Mouse (Mus musculus) intestine, embryonic 14.5 days (tissue): ENCODE data around the gene Erbb4. TPM values are rescaled to one million over a fixed set of nuclear protein-coding genes. Genes with fewer than 3 reads are reported as not detected.

ENCODE experiments used
- ATAC-seq: fragments of 200-750 bp; cut with Nextera tagmentation; replicated peaks from 2 replicates; pipeline ENCODE4 v1.8.0; 2017; ENCODE audit warnings: low read depth, moderate number of reproducible peaks, moderate TSS enrichment, moderate library complexity; ENCODE audit not compliant: low FRiP score, low TSS enrichment
- DNase-seq: peaks from one replicate; pipeline ENCODE4 v3.0.0-alpha.2; 2018; ENCODE audit warnings: low spot score
- H3K27ac ChIP-seq: fragments of 300-500 bp; sonication (generic); 2 replicates; pipeline ENCODE4 v1.5.1; 2014; ENCODE audit warnings: low read depth, mild to moderate bottlenecking, control low read depth
- H3K27me3 ChIP-seq: fragments of 300-500 bp; sonication (generic); replicated peaks from 2 replicates; pipeline ENCODE4 v1.6.1; 2014; ENCODE audit warnings: low read length, control low read depth; ENCODE audit not compliant: control insufficient read depth, insufficient read depth
- H3K36me3 ChIP-seq: fragments of 300-500 bp; sonication (generic); 2 replicates; pipeline ENCODE4 v1.6.1; 2014; ENCODE audit warnings: low read length, control low read depth; ENCODE audit not compliant: control insufficient read depth, insufficient read depth
- H3K4me1 ChIP-seq: fragments of 300-500 bp; sonication (generic); replicated peaks from 2 replicates; pipeline ENCODE4 v1.6.1; 2014; ENCODE audit warnings: low read length, control low read depth, mixed read lengths; ENCODE audit not compliant: control insufficient read depth, insufficient read depth
- H3K4me2 ChIP-seq: fragments of 300-500 bp; sonication (generic); 2 replicates; pipeline ENCODE4 v1.6.1; 2014; ENCODE audit warnings: low read length
- H3K4me3 ChIP-seq: fragments of 300-500 bp; sonication (generic); 2 replicates; pipeline ENCODE4 v1.5.1; 2014; ENCODE audit warnings: low read depth, low read length, control low read depth, mixed read lengths
- H3K9ac ChIP-seq: fragments of 300-500 bp; sonication (generic); 2 replicates; pipeline ENCODE4 v1.6.1; 2014; ENCODE audit warnings: mild to moderate bottlenecking, low read length
- H3K9me3 ChIP-seq: fragments of 300-500 bp; sonication (generic); 2 replicates; pipeline ENCODE4 v1.6.1; 2016; ENCODE audit warnings: low read length, control low read depth; ENCODE audit not compliant: control insufficient read depth
- WGBS: fragments of 180-500 bp; shearing (Covaris S2); extraction: QIAGEN DNeasy Blood & Tissue Kit; methylation state at CpG from one replicate; pipeline ENCODE4 v1.1.7; 2014; 5-methylcytosine and 5-hydroxymethylcytosine counted together
- polyA plus RNA-seq: library from polyadenylated mRNA; unstranded; fragments of >200 nt; fragmentation: Nextera tagmentation; extraction: Ambion mirVana; gene quantifications from 2 replicates; pipeline ENCODE4 v1.2.1, GENCODE M21; 2014

The Erbb4 gene
- polyA plus RNA-seq, 1 experiment from 2014 or later, result 0.08 TPM

DNA sequence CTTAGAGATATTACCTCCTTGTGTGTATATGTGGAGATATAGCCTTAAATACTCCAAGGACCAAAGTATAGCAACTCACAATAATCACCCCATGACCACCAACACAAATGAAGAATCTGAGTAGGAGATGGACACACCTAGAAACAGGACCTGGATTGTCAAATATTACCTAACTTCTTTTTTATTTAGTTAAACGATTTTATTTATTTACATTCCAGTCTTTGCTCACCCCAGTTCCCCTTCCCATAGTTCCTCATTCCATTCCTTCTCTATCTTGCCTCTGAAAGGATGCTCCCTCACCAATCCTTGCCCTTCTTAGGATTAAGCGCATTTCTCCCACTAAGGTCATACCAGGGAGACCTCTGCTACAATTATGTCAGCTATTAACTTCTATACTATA is 128.6 kb downstream of the Erbb4 start:
- H3K4me2 ChIP-seq, result no peak overlapping the region
- 52% methylated on average over 2 of the region's 2 CpGs for WGBS

DNA sequence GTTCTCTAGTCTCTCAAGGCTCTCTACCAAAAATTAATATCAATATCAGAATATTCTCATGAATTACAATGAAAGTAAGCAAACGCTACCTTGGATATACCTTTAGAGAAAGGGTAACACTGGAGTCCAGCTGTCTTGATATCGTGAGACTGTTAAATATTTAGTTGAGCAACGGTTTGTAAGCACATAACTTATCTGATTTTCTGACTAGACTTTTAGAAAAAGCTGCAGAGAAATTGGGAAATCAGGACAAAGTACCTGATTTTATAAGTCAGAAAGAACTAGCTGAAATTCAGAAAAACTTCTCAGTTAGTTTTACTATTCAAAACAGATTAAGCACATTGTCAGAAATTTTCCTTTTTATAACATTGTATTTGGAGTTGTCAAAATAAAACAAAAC is 129.3 kb downstream of the Erbb4 start:
- no peak overlapping the region for H3K4me3 ChIP-seq
- no peak for DNase-seq
- WGBS, result 75% methylated on average over 3 of the region's 3 CpGs
- H3K9me3 ChIP-seq, result no peaks in the 10 kb centered on the region
- no peaks in the 10 kb centered on the region for H3K36me3 ChIP-seq
- H3K27me3 ChIP-seq, result no peaks in the 10 kb centered on the region
- no peak for ATAC-seq
- H3K27ac ChIP-seq, result no peak overlapping the region
- H3K4me2 ChIP-seq, result no peak overlapping the region
- no peaks in the 10 kb centered on the region for H3K4me1 ChIP-seq
- H3K9ac ChIP-seq, result no peak overlapping the region

More for the DNA sequence above, 128.6 kb downstream of the Erbb4 start:
- H3K36me3 ChIP-seq, result no peaks in the 10 kb centered on the region
- DNase-seq (no peak), ATAC-seq (no peak)
- no peak overlapping the region for H3K27ac ChIP-seq
- H3K27me3 ChIP-seq, result no peaks in the 10 kb centered on the region
- H3K9ac ChIP-seq, result no peak overlapping the region
- H3K4me3 ChIP-seq, result no peak overlapping the region
- H3K4me1 ChIP-seq, result no peaks in the 10 kb centered on the region
- H3K9me3 ChIP-seq, result no peaks in the 10 kb centered on the region

DNA sequence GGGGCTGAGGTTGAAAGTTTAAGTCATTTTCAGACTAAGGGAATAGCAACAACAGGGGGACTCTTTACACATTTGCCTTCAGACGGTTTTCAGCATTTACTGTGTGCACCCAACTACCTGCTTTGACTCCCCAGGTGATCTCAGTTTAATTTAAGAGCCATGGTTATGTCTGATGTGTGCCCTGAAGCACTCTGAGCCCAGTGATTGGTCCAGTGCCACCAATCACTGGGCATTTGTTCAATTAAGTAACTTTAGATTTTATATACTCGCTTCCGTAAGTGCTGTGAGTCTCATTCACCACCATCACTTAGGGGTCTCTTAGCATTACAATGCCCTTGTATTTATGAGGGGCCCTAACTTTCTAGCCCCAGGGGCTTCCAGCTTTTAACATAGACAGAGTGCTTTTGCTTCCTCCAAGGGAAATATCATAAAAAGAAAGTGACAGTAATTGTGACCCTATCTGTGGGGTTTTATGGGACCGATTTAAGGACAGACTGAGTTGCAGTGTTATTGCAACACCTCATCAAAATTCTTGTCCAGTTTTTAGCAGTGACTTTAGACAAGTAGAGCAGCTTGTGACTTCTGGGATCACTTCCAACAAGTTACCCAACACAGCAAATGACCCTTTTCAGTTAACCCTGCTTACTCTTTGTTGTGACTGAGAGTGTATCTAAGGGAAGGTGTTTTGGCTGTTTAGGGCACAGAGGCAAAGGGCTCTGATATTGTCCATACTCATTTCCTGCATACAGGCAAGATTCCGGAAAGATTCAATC is 134.3 kb downstream of the Erbb4 start:
- no peaks in the 10 kb centered on the region for H3K36me3 ChIP-seq
- ATAC-seq, result no peak
- no peaks in the 10 kb centered on the region for H3K9me3 ChIP-seq
- no peaks in the 10 kb centered on the region for H3K27me3 ChIP-seq
- no peak overlapping the region for H3K4me2 ChIP-seq
- no peak overlapping the region for H3K9ac ChIP-seq
- no peak overlapping the region for H3K27ac ChIP-seq
- DNase-seq, result no peak
- H3K4me1 ChIP-seq, result no peaks in the 10 kb centered on the region
- no peak overlapping the region for H3K4me3 ChIP-seq
- WGBS, result 74% methylated on average over 5 of the region's 5 CpGs

DNA sequence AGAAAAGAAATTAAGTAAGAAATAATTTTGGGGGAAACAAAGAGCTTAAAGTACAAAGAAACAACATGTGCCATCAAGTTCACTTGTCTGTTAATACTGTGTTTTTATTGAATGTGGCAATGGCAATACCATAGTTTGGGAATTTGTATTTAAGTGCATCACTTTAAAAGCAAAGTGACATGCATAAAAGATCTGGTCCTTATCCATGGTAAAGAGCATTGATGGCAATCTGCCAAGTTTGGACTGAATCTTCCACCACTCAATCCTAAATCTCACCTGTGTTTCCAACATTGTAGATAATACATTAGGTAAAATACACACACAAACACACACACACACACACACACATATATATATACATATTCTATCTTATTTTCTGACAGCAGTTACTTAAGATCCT is 143.7 kb downstream of the Erbb4 start:
- Histone ChIP-seq H3K9ac (no peak overlapping the region), H3K4me1 (no peaks in the 10 kb centered on the region), H3K27ac (no peak overlapping the region), H3K9me3 (no peaks in the 10 kb centered on the region), H3K36me3 (no peaks in the 10 kb centered on the region), H3K4me2 (no peak overlapping the region), H3K4me3 (no peak overlapping the region), H3K27me3 (no peaks in the 10 kb centered on the region)
- no peak for ATAC-seq
- DNase-seq, result no peak

- no peaks in the 10 kb centered on the region for H3K4me1 ChIP-seq
- H3K36me3 ChIP-seq, result no peaks in the 10 kb centered on the region
- no peak for DNase-seq
- H3K27ac ChIP-seq, result no peak overlapping the region
- no peaks in the 10 kb centered on the region for H3K9me3 ChIP-seq
- 75% methylated on average over 2 of the region's 2 CpGs for WGBS
- no peak overlapping the region for H3K4me2 ChIP-seq
- H3K27me3 ChIP-seq, result no peaks in the 10 kb centered on the region
- no peak overlapping the region for H3K9ac ChIP-seq
- no peak for ATAC-seq
- no peak overlapping the region for H3K4me3 ChIP-seq
These were observed 146.3 kb downstream of the Erbb4 start for GRCm38 (mm10) chr1:68961365-68962116.

- WGBS, result 32% methylated on average over 4 of the region's 4 CpGs
- Histone ChIP-seq H3K9me3 (no peaks in the 10 kb centered on the region), H3K4me3 (no peak overlapping the region), H3K4me1 (no peaks in the 10 kb centered on the region), H3K36me3 (no peaks in the 10 kb centered on the region), H3K4me2 (no peak overlapping the region), H3K9ac (no peak overlapping the region), H3K27ac (no peak overlapping the region), H3K27me3 (no peaks in the 10 kb centered on the region)
- peak; percentile 76 for ATAC-seq
- no peak for DNase-seq
These were observed 150.9 kb downstream of the Erbb4 start for GRCm38 (mm10) chr1:68956766-68957533.

GRCm38 (mm10) chr1:68955482-68955881 is 152.4 kb downstream of the Erbb4 start:
- H3K4me2 ChIP-seq, result no peak overlapping the region
- H3K27me3 ChIP-seq, result no peaks in the 10 kb centered on the region
- no peaks in the 10 kb centered on the region for H3K9me3 ChIP-seq
- ATAC-seq (no peak), DNase-seq (no peak)
- H3K4me3 ChIP-seq, result no peak overlapping the region
- H3K9ac ChIP-seq, result no peak overlapping the region
- no peaks in the 10 kb centered on the region for H3K4me1 ChIP-seq
- no peaks in the 10 kb centered on the region for H3K36me3 ChIP-seq
- WGBS, result 65% methylated on average over 2 of the region's 2 CpGs
- H3K27ac ChIP-seq, result no peak overlapping the region

GRCm38 (mm10) chr1:68943141-68943540 is 164.7 kb downstream of the Erbb4 start:
- DNase-seq (no peak), ATAC-seq (no peak)
- Histone ChIP-seq H3K9me3 (no peaks in the 10 kb centered on the region), H3K36me3 (no peaks in the 10 kb centered on the region), H3K27ac (no peak overlapping the region), H3K4me2 (no peak overlapping the region), H3K4me3 (no peak overlapping the region), H3K4me1 (no peaks in the 10 kb centered on the region), H3K27me3 (no peaks in the 10 kb centered on the region), H3K9ac (no peak overlapping the region)
- 86% methylated on average over 2 of the region's 2 CpGs for WGBS
